In the genomic region with DNA sequence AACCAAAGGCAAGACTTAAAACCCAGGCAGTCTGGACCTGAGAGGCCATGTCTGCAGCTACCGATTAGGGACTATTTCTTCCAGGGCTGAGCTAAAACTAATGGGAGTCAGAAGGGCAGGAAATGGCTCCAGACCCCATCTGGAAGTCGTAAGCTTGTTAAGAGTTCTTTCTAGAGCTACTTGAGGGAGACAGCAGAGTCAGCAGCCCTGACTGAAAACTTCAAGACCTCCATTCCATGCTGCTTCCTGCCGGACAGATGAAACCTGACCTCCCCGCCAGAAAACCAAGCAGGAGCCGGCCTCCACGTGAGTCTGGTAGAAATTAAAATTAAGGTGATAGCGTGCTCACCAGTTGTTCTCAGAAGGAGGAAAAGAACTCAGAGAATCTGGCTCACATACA, we compare ENCODE assay signal across 11 mouse cellular contexts.
DNase-seq lines count a peak whose midpoint lies in the region; ATAC-seq and TF ChIP-seq lines count a peak whose summit lies in the region.
"Had no signal": no experiment of that assay in that cellular context is flagged by ENCODE, and none has a peak within 500 bp of the region (broad histone marks: within the 10 kb centered on the region; RNA-seq: fewer than 3 reads in every experiment).

No protein-coding gene starts in this region.

- intact Hi-C loops in heart, postnatal 25 days (cut with DNase I) = no loop called here

- no peak overlapping the region for H3ac ChIP-seq in myocyte (ENCODE audit: control insufficient read depth, insufficient read length)

- H3K27me3 ChIP-seq in lung, embryonic 16.5 days (ENCODE audit: control insufficient read depth, insufficient read depth, low read depth, low read length) = no peaks in the 10 kb centered on the region
- no peaks in the 10 kb centered on the region for H3K27me3 ChIP-seq in embryonic facial prominence, embryonic 14.5 days (replicated peaks; ENCODE audit: control insufficient read depth, insufficient read depth, low read length)
- H3K27me3 ChIP-seq in myocyte (ENCODE audit: control insufficient read depth, insufficient read depth, insufficient read length) = no peaks in the 10 kb centered on the region

- TF ChIP-seq POLR2A in myocyte (IDR thresholded peaks at IDR 0.05; ENCODE audit: insufficient read length, low read depth) = no peak

- H3K9me3 ChIP-seq in lung, embryonic 16.5 days (ENCODE audit: control insufficient read depth, low read length) = no peaks in the 10 kb centered on the region
- H3K9me3 ChIP-seq in embryonic facial prominence, embryonic 14.5 days (ENCODE audit: control insufficient read depth, low read length) = no peaks in the 10 kb centered on the region

- DNase-seq in heart, adult 11 months = peak; percentile 90
- no peak for DNase-seq in heart, postnatal 25 days (ENCODE audit: low spot score)
- DNase-seq in lung, adult 18-20 months = no peak
- peak; percentile 54 for DNase-seq in embryonic facial prominence, embryonic 14.5 days (ENCODE audit: low spot score)
- no peak for DNase-seq in retina, embryonic 14.5 days (ENCODE audit: low spot score)
- DNase-seq: cerebellum, adult 11 months; right cerebral cortex, adult 18-20 months had no signal

- peak overlapping the region; percentile 9; the same call in 1 of the 2 replicates for H3K27ac ChIP-seq in lung, embryonic 16.5 days (ENCODE audit: low read length)
- H3K27ac ChIP-seq in embryonic facial prominence, embryonic 14.5 days (replicated peaks; ENCODE audit: low read depth, low read length) = peak overlapping the region; percentile 45; the same call in 1 of the 2 replicates

- no peak overlapping the region for H3K4me2 ChIP-seq in lung, embryonic 16.5 days (ENCODE audit: low read depth, low read length)
- no peak overlapping the region for H3K4me2 ChIP-seq in embryonic facial prominence, embryonic 14.5 days (ENCODE audit: low read depth, low read length)
- peak overlapping the region; percentile 61 for H3K4me2 ChIP-seq in myocyte (ENCODE audit: low read depth)
- H3K4me2 ChIP-seq: heart, embryonic 11.5 days had no signal

- H3K79me2 ChIP-seq in myocyte (ENCODE audit: control insufficient read depth, insufficient read depth) = peaks cover 5% of the 10 kb centered on the region

- H3K36me3 ChIP-seq in lung, embryonic 16.5 days (ENCODE audit: control insufficient read depth, insufficient read depth, low read length) = no peaks in the 10 kb centered on the region
- H3K36me3 ChIP-seq in embryonic facial prominence, embryonic 14.5 days (ENCODE audit: control insufficient read depth, insufficient read depth, low read length) = no peaks in the 10 kb centered on the region
- no peaks in the 10 kb centered on the region for H3K36me3 ChIP-seq in myocyte (ENCODE audit: control insufficient read depth, insufficient read depth)

- no peak for ATAC-seq in lung, embryonic 16.5 days (ENCODE audit: low read depth)
- ATAC-seq in embryonic facial prominence, embryonic 14.5 days (ENCODE audit: low read depth) = no peak
- ATAC-seq in frontal cortex, adult (ENCODE audit: low TSS enrichment) = no peak

- H3K4me1 ChIP-seq in lung, embryonic 16.5 days (replicated peaks; ENCODE audit: control insufficient read depth, insufficient read depth, low read length) = peaks cover 17% of the 10 kb centered on the region
- peaks cover 22% of the 10 kb centered on the region for H3K4me1 ChIP-seq in embryonic facial prominence, embryonic 14.5 days (ENCODE audit: control insufficient read depth, insufficient read depth, low read length)

- no peak overlapping the region for H3K9ac ChIP-seq in lung, embryonic 16.5 days (ENCODE audit: low read length)
- H3K9ac ChIP-seq in embryonic facial prominence, embryonic 14.5 days (ENCODE audit: low read depth, low read length) = no peak overlapping the region

- WGBS in lung, embryonic 16.5 days = 29% methylated on average over 7 of the region's 7 CpGs
- 28% methylated on average over 7 of the region's 7 CpGs for WGBS in embryonic facial prominence, embryonic 14.5 days

- no peak overlapping the region for H3K4me3 ChIP-seq in lung, embryonic 16.5 days (ENCODE audit: low read length)
- H3K4me3 ChIP-seq in embryonic facial prominence, embryonic 14.5 days (ENCODE audit: low read depth, low read length) = no peak overlapping the region
- H3K4me3 ChIP-seq in myocyte = no peak overlapping the region

TF ChIP-seq in myocyte, 11 proteins besides CTCF, POLR2A, EP300 and RAD21:
- TF ChIP-seq MAX (IDR thresholded peaks at IDR 0.05; ENCODE audit: low read depth) (no peak), POLR2AphosphoS2 (IDR thresholded peaks at IDR 0.05; ENCODE audit: insufficient read length, low read depth) (no peak), CEBPB (IDR thresholded peaks at IDR 0.05; ENCODE audit: insufficient read depth, poor library complexity, severe bottlenecking) (no peak), MYOD1 (IDR thresholded peaks at IDR 0.05; ENCODE audit: control insufficient read depth in 1 of 3, insufficient read length in 2 of 3, low read depth in 2 of 3) (no peak), REST (IDR thresholded peaks at IDR 0.05; ENCODE audit: insufficient read depth, insufficient read length) (no peak), TCF12 (IDR thresholded peaks at IDR 0.05; ENCODE audit: insufficient read depth, poor library complexity, severe bottlenecking) (no peak), MYOG (IDR thresholded peaks at IDR 0.05; ENCODE audit: control insufficient read depth in 1 of 3, insufficient read depth in 1 of 3, insufficient read length in 2 of 3, low read depth in 2 of 3) (no peak), TCF3 (IDR thresholded peaks at IDR 0.05; ENCODE audit: insufficient read length, low read depth) (no peak), USF1 (IDR thresholded peaks at IDR 0.05; ENCODE audit: low read depth) (no peak), E2F4 (IDR thresholded peaks at IDR 0.05; ENCODE audit: insufficient read depth) (no peak), SRF (IDR thresholded peaks at IDR 0.05; ENCODE audit: control insufficient read depth, insufficient read length, low read depth) (no peak)

Comparison
In these comparisons a context has a peak if more than half of its experiments do, and no peak if none do; other contexts are left out.
1. DNase-seq: peak in heart, adult 11 months (single experiment) and embryonic facial prominence, embryonic 14.5 days (single experiment); none in heart, postnatal 25 days (single experiment), lung, adult 18-20 months (0 of 2) and retina, embryonic 14.5 days (single experiment).